Mouse (Mus musculus): ENCODE data around the gene Fermt2. TPM values are rescaled to one million over a fixed set of nuclear protein-coding genes. Genes with fewer than 3 reads are reported as not detected.

Gene Fermt2
- polyA plus RNA-seq, 1 experiment from 2014 or later = 74.3 TPM

GRCm38 (mm10) chr14:45438250-45438930, 91.5 kb downstream of the Fermt2 start:
- Histone ChIP-seq H3K36me3 (no peaks in the 10 kb centered on the region), H3K9me3 (no peaks in the 10 kb centered on the region), H3K4me3 (no peak overlapping the region), H3K27ac (0 out of 2 replicates have a peak overlapping the region, but pooled peaks have one; percentile 0), H3K4me1 (replicated peaks) (peaks cover 16% of the 10 kb centered on the region), H3K27me3 (ENCODE audit: insufficient read depth, poor library complexity, severe bottlenecking) (no peaks in the 10 kb centered on the region)
- no peak for DNase-seq (ENCODE audit: low spot score)
- 80% methylated on average over 19 of the region's 19 CpGs for whole genome bisulfite sequencing

- DNase-seq (ENCODE audit: low spot score) = no peak
- H3K27ac ChIP-seq = no peak overlapping the region
- peaks cover 14% of the 10 kb centered on the region for H3K9me3 ChIP-seq
- WGBS = 72% methylated on average over 6 of the region's 6 CpGs
- no peaks in the 10 kb centered on the region for H3K27me3 ChIP-seq (ENCODE audit: insufficient read depth, poor library complexity, severe bottlenecking)
- H3K4me3 ChIP-seq = no peak overlapping the region
- peaks cover 5% of the 10 kb centered on the region; the same call in 1 of the 2 replicates for H3K4me1 ChIP-seq (replicated peaks)
- H3K36me3 ChIP-seq = no peaks in the 10 kb centered on the region
Measured at GRCm38 (mm10) chr14:45434220-45434619, 95.7 kb downstream of the Fermt2 start.

- H3K9me3 ChIP-seq = peaks cover 14% of the 10 kb centered on the region
- no peaks in the 10 kb centered on the region for H3K4me1 ChIP-seq (replicated peaks)
- WGBS = 70% methylated on average over 4 of the region's 4 CpGs
- no peak overlapping the region for H3K27ac ChIP-seq
- no peak overlapping the region for H3K4me3 ChIP-seq
- no peaks in the 10 kb centered on the region for H3K36me3 ChIP-seq
- DNase-seq (ENCODE audit: low spot score) = no peak
- no peaks in the 10 kb centered on the region for H3K27me3 ChIP-seq (ENCODE audit: insufficient read depth, poor library complexity, severe bottlenecking)
Measured at GRCm38 (mm10) chr14:45432003-45432402, 97.9 kb downstream of the Fermt2 start.

- Histone ChIP-seq H3K27me3 (ENCODE audit: insufficient read depth, poor library complexity, severe bottlenecking) (no peaks in the 10 kb centered on the region), H3K36me3 (no peaks in the 10 kb centered on the region), H3K27ac (no peak overlapping the region), H3K9me3 (peaks cover 18% of the 10 kb centered on the region), H3K4me1 (replicated peaks) (no peaks in the 10 kb centered on the region), H3K4me3 (no peak overlapping the region)
- 90% methylated on average over 13 of the region's 13 CpGs for WGBS
- no peak for DNase-seq (ENCODE audit: low spot score)
Measured at GRCm38 (mm10) chr14:45430066-45430842, 99.7 kb downstream of the Fermt2 start.

- no peak overlapping the region for H3K4me3 ChIP-seq
- WGBS = 13% methylated on average over 5 of the region's 5 CpGs
- no peak for DNase-seq (ENCODE audit: low spot score)
- 0 out of 2 replicates have a peak, but pooled peaks cover 4% of the 10 kb centered on the region for H3K9me3 ChIP-seq
- H3K36me3 ChIP-seq = no peaks in the 10 kb centered on the region
- H3K27me3 ChIP-seq (ENCODE audit: insufficient read depth, poor library complexity, severe bottlenecking) = no peaks in the 10 kb centered on the region
- H3K4me1 ChIP-seq (replicated peaks) = no peaks in the 10 kb centered on the region
- no peak overlapping the region for H3K27ac ChIP-seq
Measured at GRCm38 (mm10) chr14:45423220-45423619, 106.7 kb downstream of the Fermt2 start.

GRCm38 (mm10) chr14:45422371-45422770, 107.5 kb downstream of the Fermt2 start:
- no peak for DNase-seq (ENCODE audit: low spot score)
- H3K27ac ChIP-seq = no peak overlapping the region
- H3K4me1 ChIP-seq (replicated peaks) = no peaks in the 10 kb centered on the region
- H3K27me3 ChIP-seq (ENCODE audit: insufficient read depth, poor library complexity, severe bottlenecking) = no peaks in the 10 kb centered on the region
- WGBS = 70% methylated on average over 4 of the region's 4 CpGs
- H3K4me3 ChIP-seq = no peak overlapping the region
- 0 out of 2 replicates have a peak, but pooled peaks cover 4% of the 10 kb centered on the region for H3K9me3 ChIP-seq
- no peaks in the 10 kb centered on the region for H3K36me3 ChIP-seq

GRCm38 (mm10) chr14:45419323-45419722, 110.6 kb downstream of the Fermt2 start:
- no peak overlapping the region for H3K27ac ChIP-seq
- 74% methylated on average over 4 of the region's 4 CpGs for WGBS

GRCm38 (mm10) chr14:45418553-45418952, 111.4 kb downstream of the Fermt2 start:
- H3K36me3 ChIP-seq = no peaks in the 10 kb centered on the region
- H3K27me3 ChIP-seq (ENCODE audit: insufficient read depth, poor library complexity, severe bottlenecking) = no peaks in the 10 kb centered on the region
- H3K4me3 ChIP-seq = no peak overlapping the region
- no peak for DNase-seq (ENCODE audit: low spot score)
- H3K9me3 ChIP-seq = no peaks in the 10 kb centered on the region
- 89% methylated on average over 3 of the region's 3 CpGs for WGBS
- H3K4me1 ChIP-seq (replicated peaks) = no peaks in the 10 kb centered on the region
- no peak overlapping the region for H3K27ac ChIP-seq

More at GRCm38 (mm10) chr14:45419323-45419722, 110.6 kb downstream of the Fermt2 start:
- H3K4me1 ChIP-seq (replicated peaks) = no peaks in the 10 kb centered on the region
- H3K4me3 ChIP-seq = no peak overlapping the region
- H3K36me3 ChIP-seq = no peaks in the 10 kb centered on the region
- H3K27me3 ChIP-seq (ENCODE audit: insufficient read depth, poor library complexity, severe bottlenecking) = no peaks in the 10 kb centered on the region
- no peaks in the 10 kb centered on the region for H3K9me3 ChIP-seq
- DNase-seq (ENCODE audit: low spot score) = no peak

- H3K9me3 ChIP-seq = no peaks in the 10 kb centered on the region
- H3K4me1 ChIP-seq (replicated peaks) = no peaks in the 10 kb centered on the region
- H3K27me3 ChIP-seq (ENCODE audit: insufficient read depth, poor library complexity, severe bottlenecking) = no peaks in the 10 kb centered on the region
- WGBS = 92% methylated on average over 4 of the region's 4 CpGs
- H3K36me3 ChIP-seq = no peaks in the 10 kb centered on the region
- H3K4me3 ChIP-seq = no peak overlapping the region
- DNase-seq (ENCODE audit: low spot score) = no peak
- H3K27ac ChIP-seq = no peak overlapping the region
Measured at GRCm38 (mm10) chr14:45416265-45416664, 113.7 kb downstream of the Fermt2 start.

Other genes starting within 250 kb of the Fermt2 start
- 26.1 and 33.5 TPM in 2 replicates for gene Ero1l, start 211.3 kb downstream of the Fermt2 start, polyA plus RNA-seq (2016; fragmentation: Nextera tagmentation; extraction: Ambion mirVana)
- 168 and 199 TPM in 2 replicates for gene Psmc6, start 200.3 kb downstream of the Fermt2 start, polyA plus RNA-seq (2016; fragmentation: Nextera tagmentation; extraction: Ambion mirVana)
- 30.6 and 39.2 TPM in 2 replicates for gene Styx, start 179.0 kb downstream of the Fermt2 start, polyA plus RNA-seq (2016; fragmentation: Nextera tagmentation; extraction: Ambion mirVana)
- 38.6 and 46.1 TPM in 2 replicates for gene Gnpnat1, start 125.2 kb downstream of the Fermt2 start, polyA plus RNA-seq (2016; fragmentation: Nextera tagmentation; extraction: Ambion mirVana)
- 8.5 and 9.1 TPM in 2 replicates for gene Ddhd1, start 128.0 kb upstream of the Fermt2 start, polyA plus RNA-seq (2016; fragmentation: Nextera tagmentation; extraction: Ambion mirVana)